Mouse (Mus musculus) heart, embryonic 14.5 days (tissue): ENCODE measurements around the gene Elmo2. TPM values are rescaled to one million over a fixed set of nuclear protein-coding genes. Genes with fewer than 3 reads are reported as not detected.
A peak's percentile ranks its signal among the peaks of the same experiment; 100 is the strongest.

Source experiments
- ATAC-seq: fragments of 200-750 bp; cut with Nextera tagmentation; 2 replicates; pipeline ENCODE4 v1.8.0; 2017; ENCODE audit warnings: low read depth, moderate TSS enrichment; ENCODE audit not compliant: insufficient number of reproducible peaks, insufficient read depth, low FRiP score
- H3K27ac ChIP-seq, 2 experiments: fragments of 200-500 bp in 1 of 2; fragments of 300-500 bp in 1 of 2; sonication (generic) in 1 of 2; replicated peaks in 1 of 2; 2 replicates each; pipeline ENCODE4 v1.5.1; 2012 to 2014; ENCODE audit warnings: low read depth in 2 of 2, low read length in 2 of 2, control low read depth in 1 of 2, mild to moderate bottlenecking in 1 of 2, mixed read lengths in 1 of 2; ENCODE audit not compliant: control insufficient read depth in 1 of 2, insufficient read depth in 1 of 2
- H3K27me3 ChIP-seq: fragments of 300-500 bp; sonication (generic); 2 replicates; pipeline ENCODE4 v1.6.1; 2014; ENCODE audit warnings: mild to moderate bottlenecking, low read length, control low read depth; ENCODE audit not compliant: control insufficient read depth, insufficient read depth
- H3K36me3 ChIP-seq: fragments of 300-500 bp; sonication (generic); 2 replicates; pipeline ENCODE4 v1.6.1; 2014; ENCODE audit warnings: mild to moderate bottlenecking, control low read depth, low read length, mixed read lengths; ENCODE audit not compliant: control insufficient read depth, insufficient read depth
- H3K4me1 ChIP-seq, 2 experiments: fragments of 200-500 bp in 1 of 2; fragments of 300-500 bp in 1 of 2; sonication (generic) in 1 of 2; 2 replicates each; pipeline ENCODE4 v1.6.1; 2012 to 2014; ENCODE audit warnings: low read length in 2 of 2, control low read depth in 1 of 2, mixed read lengths in 1 of 2; ENCODE audit not compliant: control insufficient read depth in 2 of 2, insufficient read depth in 2 of 2
- H3K4me2 ChIP-seq: fragments of 300-500 bp; sonication (generic); 2 replicates; pipeline ENCODE4 v1.6.1; 2014; ENCODE audit warnings: mild to moderate bottlenecking, low read length
- H3K4me3 ChIP-seq, 2 experiments: fragments of 200-500 bp in 1 of 2; fragments of 300-500 bp in 1 of 2; sonication (generic) in 1 of 2; 2 replicates each; pipeline ENCODE4 v1.5.1; 2012 to 2014; ENCODE audit warnings: low read length in 2 of 2, mild to moderate bottlenecking in 2 of 2, control low read depth in 1 of 2, low read depth in 1 of 2, moderate library complexity in 1 of 2; ENCODE audit not compliant: control insufficient read depth in 1 of 2, insufficient read depth in 1 of 2
- H3K9ac ChIP-seq: fragments of 300-500 bp; sonication (generic); 2 replicates; pipeline ENCODE4 v1.6.1; 2014; ENCODE audit warnings: mild to moderate bottlenecking, low read length
- H3K9me3 ChIP-seq: fragments of 300-500 bp; sonication (generic); 2 replicates; pipeline ENCODE4 v1.6.1; 2016; ENCODE audit warnings: low read length, control low read depth; ENCODE audit not compliant: control insufficient read depth
- WGBS: fragments of 180-500 bp; shearing (Covaris S2); extraction: QIAGEN DNeasy Blood & Tissue Kit; methylation state at CpG from one replicate; pipeline ENCODE4 v1.1.7; 2014; 5-methylcytosine and 5-hydroxymethylcytosine counted together
- polyA plus RNA-seq: library from polyadenylated mRNA; unstranded; fragments of >200 nt; fragmentation: Nextera tagmentation; extraction: Ambion mirVana; gene quantifications from 2 replicates; pipeline ENCODE4 v1.2.1, GENCODE M21; 2014

Gene Elmo2
- polyA plus RNA-seq, 1 experiment from 2014 or later = 40.1 TPM

DNA sequence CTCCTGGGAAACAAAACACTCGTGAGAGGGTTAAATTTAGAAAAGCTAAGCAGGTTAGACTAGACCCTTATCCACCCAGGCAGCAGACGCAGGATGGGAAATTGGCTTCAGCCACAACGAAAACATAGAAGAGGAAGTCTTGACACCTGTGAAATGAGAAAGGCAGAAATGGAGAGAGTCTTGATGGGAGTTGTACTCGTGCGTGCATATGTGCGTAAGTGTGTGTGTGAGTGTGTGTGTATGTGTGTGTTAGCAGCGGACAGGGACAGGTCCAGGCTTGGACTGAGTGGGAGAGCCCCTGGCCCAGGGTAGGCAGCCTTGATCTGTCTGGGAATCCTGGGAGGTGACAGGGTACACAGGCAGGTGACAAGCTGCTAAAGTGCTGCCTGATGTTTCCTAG is 55.4 kb downstream of the Elmo2 start:
- peaks cover 14 to 15% of the 10 kb centered on the region in 2 experiments for H3K4me1 ChIP-seq
- no peaks in the 10 kb centered on the region for H3K9me3 ChIP-seq
- H3K27me3 ChIP-seq = peaks cover 15% of the 10 kb centered on the region; the same call in 1 of the 2 replicates
- H3K9ac ChIP-seq = no peak overlapping the region
- no peak for ATAC-seq
- no peak overlapping the region for H3K4me3 ChIP-seq
- 28% methylated on average over 7 of the region's 7 CpGs for WGBS
- no peak overlapping the region for H3K27ac ChIP-seq
- peak overlapping the region; percentile 38 for H3K4me2 ChIP-seq
- no peaks in the 10 kb centered on the region for H3K36me3 ChIP-seq

- Histone ChIP-seq H3K36me3 (no peaks in the 10 kb centered on the region), H3K4me1 (peaks cover 14 to 15% of the 10 kb centered on the region in 2 experiments), H3K9me3 (no peaks in the 10 kb centered on the region), H3K4me2 (no peak overlapping the region), H3K4me3 (no peak overlapping the region), H3K9ac (no peak overlapping the region), H3K27me3 (peaks cover 43% of the 10 kb centered on the region), H3K27ac (no peak overlapping the region)
- 33% methylated on average over 12 of the region's 12 CpGs for WGBS
- ATAC-seq = no peak
These were observed 59.5 kb downstream of the Elmo2 start for GRCm38 (mm10) chr2:165266739-165267138.

GRCm38 (mm10) chr2:165263861-165264260 is 62.4 kb downstream of the Elmo2 start:
- H3K4me2 ChIP-seq = no peak overlapping the region
- H3K4me3 ChIP-seq = no peak overlapping the region
- no peaks in the 10 kb centered on the region for H3K36me3 ChIP-seq
- ATAC-seq = no peak
- no peaks in the 10 kb centered on the region for H3K9me3 ChIP-seq
- no peaks in the 10 kb centered on the region for H3K4me1 ChIP-seq
- 69% methylated on average over 7 of the region's 7 CpGs for WGBS
- no peak overlapping the region for H3K27ac ChIP-seq
- no peak overlapping the region for H3K9ac ChIP-seq
- peaks cover 52% of the 10 kb centered on the region for H3K27me3 ChIP-seq

- no peaks in the 10 kb centered on the region for H3K4me1 ChIP-seq
- no peak for ATAC-seq
- peaks cover 55% of the 10 kb centered on the region for H3K27me3 ChIP-seq
- H3K4me3 ChIP-seq = no peak overlapping the region
- H3K36me3 ChIP-seq = no peaks in the 10 kb centered on the region
- H3K9me3 ChIP-seq = no peaks in the 10 kb centered on the region
- H3K27ac ChIP-seq = no peak overlapping the region
- H3K9ac ChIP-seq = no peak overlapping the region
- no peak overlapping the region for H3K4me2 ChIP-seq
- WGBS = 49% methylated on average over 18 of the region's 18 CpGs
These were observed 63.8 kb downstream of the Elmo2 start for GRCm38 (mm10) chr2:165262274-165262990.

- no peak overlapping the region for H3K4me2 ChIP-seq
- no peak overlapping the region for H3K4me3 ChIP-seq
- H3K36me3 ChIP-seq = no peaks in the 10 kb centered on the region
- H3K4me1 ChIP-seq = no peaks in the 10 kb centered on the region
- H3K9me3 ChIP-seq = no peaks in the 10 kb centered on the region
- peaks cover 67% of the 10 kb centered on the region for H3K27me3 ChIP-seq
- H3K9ac ChIP-seq = no peak overlapping the region
- WGBS = 73% methylated on average over 8 of the region's 8 CpGs
- no peak overlapping the region for H3K27ac ChIP-seq
- no peak for ATAC-seq
These were observed 66.4 kb downstream of the Elmo2 start for GRCm38 (mm10) chr2:165259859-165260258.

DNA sequence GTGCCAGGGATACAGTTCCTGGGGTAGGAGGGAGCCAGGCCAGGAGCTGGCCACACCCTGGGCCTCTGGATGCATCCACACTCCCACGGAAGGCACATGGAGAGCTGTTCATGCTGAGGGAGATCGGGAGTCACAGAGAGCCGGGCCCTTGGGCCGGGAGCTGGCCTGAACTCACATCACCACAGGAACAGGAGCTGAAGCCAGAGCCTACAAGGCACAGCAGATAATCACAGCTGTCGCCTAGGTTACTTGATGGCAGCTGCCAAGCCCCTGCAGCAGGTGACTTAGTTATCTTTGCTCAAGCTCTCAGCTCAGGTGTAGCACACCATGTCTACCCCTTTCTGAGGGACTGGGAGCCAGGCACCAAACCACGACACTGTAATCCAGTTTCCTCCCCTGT is 68.0 kb downstream of the Elmo2 start:
- Histone ChIP-seq H3K9ac (no peak overlapping the region), H3K36me3 (no peaks in the 10 kb centered on the region), H3K27ac (no peak overlapping the region), H3K9me3 (no peaks in the 10 kb centered on the region), H3K27me3 (peaks cover 70% of the 10 kb centered on the region), H3K4me1 (no peaks in the 10 kb centered on the region), H3K4me3 (no peak overlapping the region), H3K4me2 (no peak overlapping the region)
- no peak for ATAC-seq
- WGBS = 71% methylated on average over 6 of the region's 6 CpGs

DNA sequence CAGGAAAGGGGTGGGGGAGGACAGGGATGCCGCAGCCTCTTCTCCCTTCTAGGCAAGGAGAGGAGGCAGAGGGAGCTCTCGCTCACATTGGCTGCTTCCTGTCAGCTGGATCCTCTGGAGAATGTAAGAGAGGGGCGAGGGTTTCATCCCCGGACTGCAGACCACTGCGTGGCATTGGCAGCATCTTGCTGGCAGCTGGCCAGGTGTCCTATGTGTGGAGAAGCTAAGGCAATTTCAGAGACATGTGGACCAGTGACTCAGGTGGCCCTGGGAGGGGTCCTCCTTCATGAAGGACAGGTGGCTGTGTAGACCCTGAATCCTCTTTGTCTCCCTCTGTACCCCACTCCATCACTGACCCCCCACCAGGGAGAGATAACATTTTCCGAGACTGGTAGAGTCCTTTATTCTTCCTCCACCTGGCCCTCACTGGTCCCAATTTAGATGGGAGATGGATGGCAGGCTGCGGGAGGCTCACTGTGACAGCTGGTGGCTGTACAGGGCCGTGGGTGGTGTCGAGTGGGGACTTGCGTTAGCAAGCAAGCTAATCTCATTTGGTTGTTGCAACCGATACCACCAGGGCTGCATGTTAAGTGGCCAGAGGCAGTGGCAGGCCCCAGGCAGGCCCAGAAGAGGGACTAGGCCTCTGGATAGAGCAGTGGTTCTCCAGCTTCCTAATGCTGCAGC is 69.0 kb downstream of the Elmo2 start:
- Histone ChIP-seq H3K4me2 (no peak overlapping the region), H3K4me1 (no peaks in the 10 kb centered on the region), H3K27ac (no peak overlapping the region), H3K9ac (no peak overlapping the region), H3K9me3 (no peaks in the 10 kb centered on the region), H3K4me3 (no peak overlapping the region), H3K36me3 (no peaks in the 10 kb centered on the region), H3K27me3 (peaks cover 70% of the 10 kb centered on the region)
- no peak for ATAC-seq
- WGBS = 35% methylated on average over 11 of the region's 11 CpGs
